Mouse (Mus musculus): ENCODE measurements at regions not wholly inside any gene's neighbourhood (a gene's known extent, or its start where the extent isn't known, plus 50 kb on each side); places are given as distances from the start of the nearest gene placed in this dataset.

- no peak for TF ChIP-seq CTCF (IDR thresholded peaks at IDR 0.05)
- TF ChIP-seq POLR2A (IDR thresholded peaks at IDR 0.05; ENCODE audit: insufficient read depth, low read depth, low read length) = no peak
- TF ChIP-seq EP300 (IDR thresholded peaks at IDR 0.05; ENCODE audit: insufficient read depth, low read depth, low read length) = no peak
These were observed 105.4 kb downstream of the 4933415F23Rik start for GRCm38 (mm10) chr1:22996665-22997064.

All from heart, adult 2 months (tissue).